Mouse (Mus musculus) midbrain, embryonic 13.5 days (tissue): ENCODE results near the gene Trpm2. TPM values are rescaled to one million over a fixed set of nuclear protein-coding genes. Genes with fewer than 3 reads are reported as not detected.

ENCODE experiments used
- ATAC-seq: fragments of 200-750 bp; cut with Nextera tagmentation; 2 replicates; pipeline ENCODE4 v1.8.0; 2017; ENCODE audit warnings: mild to moderate bottlenecking, moderate TSS enrichment, moderate library complexity
- H3K27ac ChIP-seq: fragments of 300-500 bp; sonication (generic); 2 replicates; pipeline ENCODE4 v1.5.1; 2015; ENCODE audit warnings: inconsistent platforms, mild to moderate bottlenecking, moderate library complexity
- H3K27me3 ChIP-seq: fragments of 300-500 bp; sonication (generic); 2 replicates; pipeline ENCODE4 v1.6.1; 2015; ENCODE audit warnings: mild to moderate bottlenecking, inconsistent platforms
- H3K36me3 ChIP-seq: fragments of 300-500 bp; sonication (generic); 2 replicates; pipeline ENCODE4 v1.6.1; 2015; ENCODE audit warnings: mild to moderate bottlenecking, inconsistent platforms
- H3K4me1 ChIP-seq: fragments of 300-500 bp; sonication (generic); replicated peaks from 2 replicates; pipeline ENCODE4 v1.6.1; 2015; ENCODE audit warnings: inconsistent platforms
- H3K4me2 ChIP-seq: fragments of 300-500 bp; sonication (generic); replicated peaks from 2 replicates; pipeline ENCODE4 v1.6.1; 2015; ENCODE audit warnings: moderate library complexity, mild to moderate bottlenecking, inconsistent platforms
- H3K4me3 ChIP-seq: fragments of 300-500 bp; sonication (generic); replicated peaks from 2 replicates; pipeline ENCODE4 v1.5.1; 2015; ENCODE audit warnings: mild to moderate bottlenecking, inconsistent platforms
- H3K9ac ChIP-seq: fragments of 300-500 bp; sonication (generic); replicated peaks from 2 replicates; pipeline ENCODE4 v1.6.1; 2015; ENCODE audit warnings: mild to moderate bottlenecking, inconsistent platforms
- H3K9me3 ChIP-seq: fragments of 300-500 bp; sonication (generic); 2 replicates; pipeline ENCODE4 v1.6.1; 2016; ENCODE audit warnings: mild to moderate bottlenecking, inconsistent platforms
- WGBS: fragments of 180-500 bp; shearing (Covaris S2); methylation state at CpG from one replicate; pipeline ENCODE4 v1.1.7; 2015; 5-methylcytosine and 5-hydroxymethylcytosine counted together
- polyA plus RNA-seq: library from polyadenylated mRNA; unstranded; fragments of >200 nt; fragmentation: Nextera tagmentation; extraction: Ambion mirVana; gene quantifications from 2 replicates; pipeline ENCODE4 v1.2.1, GENCODE M21; 2015

Trpm2 gene
- polyA plus RNA-seq, 1 experiment from 2014 or later, result 2.7 TPM

- WGBS, result 79% methylated on average over 7 of the region's 7 CpGs
- H3K9me3 ChIP-seq, result no peaks in the 10 kb centered on the region
- no peak overlapping the region for H3K4me3 ChIP-seq
- no peak overlapping the region for H3K9ac ChIP-seq
- no peak overlapping the region for H3K4me2 ChIP-seq
- no peak for ATAC-seq
- no peak overlapping the region for H3K27ac ChIP-seq
- H3K27me3 ChIP-seq, result peaks cover 6% of the 10 kb centered on the region
- no peaks in the 10 kb centered on the region for H3K36me3 ChIP-seq
- peaks cover 30% of the 10 kb centered on the region for H3K4me1 ChIP-seq
These were observed 70.2 kb downstream of the Trpm2 start for GRCm38 (mm10) chr10:77900126-77900525.

GRCm38 (mm10) chr10:77895562-77895961 is 74.8 kb downstream of the Trpm2 start:
- H3K4me2 ChIP-seq, result no peak overlapping the region
- peaks cover 12% of the 10 kb centered on the region for H3K4me1 ChIP-seq
- H3K27ac ChIP-seq, result no peak overlapping the region
- H3K9ac ChIP-seq, result no peak overlapping the region
- H3K36me3 ChIP-seq, result no peaks in the 10 kb centered on the region
- H3K9me3 ChIP-seq, result no peaks in the 10 kb centered on the region
- H3K27me3 ChIP-seq, result no peaks in the 10 kb centered on the region
- ATAC-seq, result no peak
- H3K4me3 ChIP-seq, result no peak overlapping the region
- WGBS, result 61% methylated on average over 5 of the region's 5 CpGs

GRCm38 (mm10) chr10:77890987-77891565 is 79.3 kb downstream of the Trpm2 start:
- no peak overlapping the region for H3K9ac ChIP-seq
- H3K4me1 ChIP-seq, result peaks cover 9% of the 10 kb centered on the region
- no peak for ATAC-seq
- WGBS, result 86% methylated on average over 8 of the region's 8 CpGs
- no peaks in the 10 kb centered on the region for H3K36me3 ChIP-seq
- H3K27ac ChIP-seq, result no peak overlapping the region
- 0 out of 2 replicates have a peak, but pooled peaks cover 4% of the 10 kb centered on the region for H3K9me3 ChIP-seq
- H3K27me3 ChIP-seq, result no peaks in the 10 kb centered on the region
- no peak overlapping the region for H3K4me3 ChIP-seq
- H3K4me2 ChIP-seq, result no peak overlapping the region

- 0 out of 2 replicates have a peak, but pooled peaks have one; percentile 27 for ATAC-seq
- Histone ChIP-seq H3K4me1 (no peaks in the 10 kb centered on the region), H3K27ac (no peak overlapping the region), H3K4me2 (no peak overlapping the region), H3K27me3 (no peaks in the 10 kb centered on the region), H3K9ac (no peak overlapping the region), H3K9me3 (0 out of 2 replicates have a peak, but pooled peaks cover 4% of the 10 kb centered on the region), H3K4me3 (no peak overlapping the region), H3K36me3 (no peaks in the 10 kb centered on the region)
- 58% methylated on average over 12 of the region's 12 CpGs for WGBS
These were observed 84.2 kb downstream of the Trpm2 start for GRCm38 (mm10) chr10:77886007-77886747.

GRCm38 (mm10) chr10:77882553-77882952 is 87.8 kb downstream of the Trpm2 start:
- no peaks in the 10 kb centered on the region for H3K4me1 ChIP-seq
- no peak overlapping the region for H3K9ac ChIP-seq
- no peaks in the 10 kb centered on the region for H3K27me3 ChIP-seq
- no peak overlapping the region for H3K4me2 ChIP-seq
- no peak for ATAC-seq
- 87% methylated on average over 5 of the region's 5 CpGs for WGBS
- H3K9me3 ChIP-seq, result no peaks in the 10 kb centered on the region
- H3K27ac ChIP-seq, result no peak overlapping the region
- no peaks in the 10 kb centered on the region for H3K36me3 ChIP-seq
- no peak overlapping the region for H3K4me3 ChIP-seq

GRCm38 (mm10) chr10:77880305-77880704 is 90.1 kb downstream of the Trpm2 start:
- ATAC-seq, result no peak
- Histone ChIP-seq H3K27ac (no peak overlapping the region), H3K27me3 (no peaks in the 10 kb centered on the region), H3K36me3 (no peaks in the 10 kb centered on the region), H3K4me3 (no peak overlapping the region), H3K4me1 (no peaks in the 10 kb centered on the region), H3K4me2 (no peak overlapping the region), H3K9ac (no peak overlapping the region), H3K9me3 (no peaks in the 10 kb centered on the region)
- WGBS, result 88% methylated on average over 3 of the region's 3 CpGs

GRCm38 (mm10) chr10:77878985-77879384 is 91.4 kb downstream of the Trpm2 start:
- no peak for ATAC-seq
- WGBS, result 69% methylated on average over 6 of the region's 6 CpGs
- no peak overlapping the region for H3K27ac ChIP-seq
- no peaks in the 10 kb centered on the region for H3K4me1 ChIP-seq
- no peak overlapping the region for H3K4me3 ChIP-seq
- H3K4me2 ChIP-seq, result no peak overlapping the region
- H3K27me3 ChIP-seq, result no peaks in the 10 kb centered on the region
- H3K9ac ChIP-seq, result no peak overlapping the region
- H3K9me3 ChIP-seq, result no peaks in the 10 kb centered on the region
- no peaks in the 10 kb centered on the region for H3K36me3 ChIP-seq

GRCm38 (mm10) chr10:77869651-77870050 is 100.7 kb downstream of the Trpm2 start:
- ATAC-seq, result no peak
- no peak overlapping the region for H3K4me2 ChIP-seq
- H3K9me3 ChIP-seq, result no peaks in the 10 kb centered on the region; the same call in 1 of the 2 replicates
- H3K9ac ChIP-seq, result no peak overlapping the region
- WGBS, result 84% methylated on average over 7 of the region's 7 CpGs
- no peaks in the 10 kb centered on the region for H3K4me1 ChIP-seq
- no peak overlapping the region for H3K27ac ChIP-seq
- H3K4me3 ChIP-seq, result no peak overlapping the region
- no peaks in the 10 kb centered on the region for H3K36me3 ChIP-seq
- no peaks in the 10 kb centered on the region for H3K27me3 ChIP-seq

GRCm38 (mm10) chr10:77867546-77867945 is 102.8 kb downstream of the Trpm2 start:
- H3K27ac ChIP-seq, result no peak overlapping the region
- no peak overlapping the region for H3K4me3 ChIP-seq
- ATAC-seq, result no peak
- WGBS, result 60% methylated on average over 1 of the region's 1 CpGs
- H3K4me2 ChIP-seq, result no peak overlapping the region
- no peak overlapping the region for H3K9ac ChIP-seq
- 0 out of 2 replicates have a peak, but pooled peaks cover 5% of the 10 kb centered on the region for H3K4me1 ChIP-seq
- H3K9me3 ChIP-seq, result no peaks in the 10 kb centered on the region; the same call in 1 of the 2 replicates
- no peaks in the 10 kb centered on the region for H3K27me3 ChIP-seq
- no peaks in the 10 kb centered on the region for H3K36me3 ChIP-seq

- ATAC-seq, result peak; percentile 48; the same call in 1 of the 2 replicates
- Histone ChIP-seq H3K27ac (no peak overlapping the region), H3K4me2 (peak overlapping the region; percentile 36), H3K36me3 (no peaks in the 10 kb centered on the region), H3K4me1 (0 out of 2 replicates have a peak, but pooled peaks cover 5% of the 10 kb centered on the region), H3K4me3 (peak overlapping the region; percentile 7; the same call in 1 of the 2 replicates), H3K27me3 (no peaks in the 10 kb centered on the region), H3K9ac (no peak overlapping the region), H3K9me3 (no peaks in the 10 kb centered on the region)
- 37% methylated on average over 11 of the region's 11 CpGs for WGBS
These were observed 105.6 kb downstream of the Trpm2 start for GRCm38 (mm10) chr10:77864762-77865143.

- peak overlapping the region; percentile 36 for H3K4me2 ChIP-seq
- 47% methylated on average over 14 of the region's 14 CpGs for WGBS
- ATAC-seq, result peak; percentile 70
- H3K9me3 ChIP-seq, result no peaks in the 10 kb centered on the region
- no peaks in the 10 kb centered on the region for H3K27me3 ChIP-seq
- H3K27ac ChIP-seq, result no peak overlapping the region
- peak overlapping the region; percentile 7; the same call in 1 of the 2 replicates for H3K4me3 ChIP-seq
- 0 out of 2 replicates have a peak, but pooled peaks cover 5% of the 10 kb centered on the region for H3K4me1 ChIP-seq
- H3K9ac ChIP-seq, result no peak overlapping the region
- no peaks in the 10 kb centered on the region for H3K36me3 ChIP-seq
These were observed 106.1 kb downstream of the Trpm2 start for GRCm38 (mm10) chr10:77864067-77864761.

- Histone ChIP-seq H3K9me3 (no peaks in the 10 kb centered on the region), H3K4me2 (no peak within 1 kb of the TSS), H3K4me3 (no peak within 1 kb of the TSS), H3K4me1 (0 out of 2 replicates have a peak, but pooled peaks cover 5% of the 10 kb centered on the region), H3K27ac (no peak within 1 kb of the TSS), H3K27me3 (no peaks in the 10 kb centered on the region), H3K9ac (no peak within 1 kb of the TSS), H3K36me3 (no peaks in the 10 kb centered on the region)
- ATAC-seq, result no peak
- 50% methylated on average over 7 of the region's 7 CpGs for WGBS
These were observed 108.7 kb downstream of the Trpm2 start, which contains the start of gene Gm3285 for GRCm38 (mm10) chr10:77861675-77862074. Gm3285 (plus strand) TSS chr10:77861975.
